Mouse (Mus musculus): ENCODE results near the gene Clmn.

DNA sequence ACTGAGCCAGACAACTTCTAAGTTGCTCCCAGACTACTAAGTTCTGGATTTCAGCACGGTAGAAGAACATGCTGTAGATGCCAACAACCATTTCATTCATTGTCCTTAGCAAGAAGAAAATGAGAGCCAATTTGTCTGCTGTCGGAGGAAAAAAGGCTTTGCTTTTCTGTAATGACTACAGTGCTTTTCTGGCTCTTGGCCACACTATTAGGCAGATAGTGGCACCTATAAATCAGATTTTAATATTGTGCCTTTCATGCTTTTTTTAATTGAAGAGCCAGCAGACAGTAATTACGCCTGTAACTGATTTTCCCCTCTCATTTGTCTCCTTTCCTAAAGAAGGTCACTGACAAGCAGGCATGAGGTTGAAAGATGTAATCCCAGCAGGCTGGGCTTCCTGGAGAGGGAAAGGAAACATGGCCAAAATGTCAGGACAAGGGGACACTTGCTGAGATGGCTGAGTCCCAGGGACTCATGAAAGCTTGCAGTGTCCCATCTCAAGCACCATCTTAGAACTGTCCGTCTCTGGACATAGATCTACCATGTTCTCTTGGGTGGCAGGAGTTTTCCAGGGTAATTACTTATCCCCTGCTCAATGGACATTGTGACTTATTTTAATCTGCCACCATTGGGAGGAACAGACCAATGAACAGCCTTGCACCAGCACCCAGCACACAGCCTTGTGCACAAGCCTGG lies 58.0 kb downstream of the Clmn start:
- TF ChIP-seq GATA1 (IDR thresholded peaks at IDR 0.05; ENCODE audit: borderline replicate concordance, low read length) (no peak), FLI1 (IDR thresholded peaks at IDR 0.05; ENCODE audit: low read length) (no peak)

Measured in megakaryocyte, embryonic 14.5 days (primary cell).